Mouse (Mus musculus): ENCODE measurements at regions not wholly inside any gene's neighbourhood (a gene's known extent, or its start where the extent isn't known, plus 50 kb on each side); places are given as distances from the start of the nearest gene placed in this dataset.
A peak's percentile ranks its signal among the peaks of the same experiment; 100 is the strongest.

DNA sequence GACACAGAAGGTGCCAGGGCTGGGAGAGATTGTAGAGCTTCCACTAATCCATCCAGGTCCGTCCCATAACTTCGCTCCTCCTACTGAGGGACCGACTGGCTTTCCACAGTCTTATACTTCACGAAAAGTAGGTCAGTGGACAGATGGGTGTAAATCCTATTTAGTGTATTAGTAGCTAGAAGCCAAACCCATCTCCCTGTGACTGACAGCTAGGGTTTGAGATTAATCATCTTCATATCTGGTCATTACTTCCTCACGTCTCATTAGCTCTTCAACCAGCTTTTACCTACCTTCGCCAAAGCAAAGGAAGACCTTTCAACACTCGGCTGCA lies 60.4 kb upstream of the Scaf11 start:
- no peak for ATAC-seq (ENCODE audit: low TSS enrichment)

DNA sequence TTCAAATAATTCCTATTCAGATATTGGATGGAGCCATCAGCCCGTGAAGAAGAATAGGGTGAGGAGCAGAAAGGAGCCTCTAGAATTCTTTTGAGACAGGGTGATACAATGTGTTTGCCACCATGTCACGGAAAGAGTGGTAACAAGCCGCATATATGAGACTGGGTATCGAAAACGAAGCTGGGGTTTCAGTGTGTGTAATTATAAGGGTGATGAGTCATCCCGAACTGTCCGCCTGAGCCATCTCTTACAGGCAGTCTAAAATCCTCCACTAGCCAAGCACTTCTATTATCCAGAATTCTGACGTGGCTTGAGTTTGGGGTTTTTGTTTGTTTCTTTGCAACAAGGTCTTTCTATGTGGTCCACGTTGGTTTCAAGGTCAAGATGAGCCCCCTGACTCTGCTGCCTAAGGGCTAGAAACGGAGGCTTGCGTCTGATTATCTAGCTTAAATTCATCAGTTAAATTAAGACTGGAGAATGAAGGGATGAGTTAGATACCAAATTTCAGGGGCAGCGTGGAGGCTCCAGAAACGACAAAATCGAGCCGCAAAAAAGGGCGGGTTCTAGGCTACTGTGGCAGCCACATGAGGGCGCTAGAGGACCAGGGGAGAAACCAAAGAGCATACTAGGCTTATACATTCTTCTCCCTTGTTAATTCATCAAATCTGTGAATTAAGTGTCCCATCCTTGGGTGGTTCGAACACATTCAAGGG lies 59.9 kb upstream of the Scaf11 start:
- ATAC-seq (ENCODE audit: low TSS enrichment), result no peak

- ATAC-seq (ENCODE audit: low TSS enrichment), result no peak
These were observed 57.5 kb upstream of the Scaf11 start for GRCm38 (mm10) chr15:96518156-96518555.

DNA sequence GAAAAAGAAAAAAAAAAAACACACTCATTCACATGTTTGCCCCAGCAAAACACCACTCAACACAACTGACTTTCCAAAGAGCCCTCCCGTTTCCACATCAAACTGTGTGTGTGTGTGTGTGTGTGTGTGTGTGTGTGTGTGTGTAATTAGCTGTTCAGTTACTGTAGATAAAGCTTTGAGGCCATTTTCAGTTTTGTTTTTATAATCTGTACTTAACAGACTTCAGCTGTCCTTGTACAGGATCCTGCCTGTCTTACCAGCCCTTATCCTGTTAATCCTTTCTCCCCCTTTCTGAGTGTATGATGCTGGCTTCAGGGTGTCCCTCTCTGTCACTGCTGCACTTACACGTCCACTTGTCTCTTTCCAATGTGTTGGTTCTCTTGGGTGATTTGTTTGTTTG lies 55.0 kb upstream of the Scaf11 start:
- no peak for ATAC-seq (ENCODE audit: low TSS enrichment)

GRCm38 (mm10) chr15:96512636-96513035 lies 52.0 kb upstream of the Scaf11 start:
- peak; percentile 81 for ATAC-seq (ENCODE audit: low TSS enrichment)

All from frontal cortex, adult (tissue).